Mouse (Mus musculus) forebrain, embryonic 16.5 days (tissue): ENCODE data around the gene Map1b. TPM values are rescaled to one million over a fixed set of nuclear protein-coding genes. Genes with fewer than 3 reads are reported as not detected.

Experiments
- ATAC-seq: fragments of 200-750 bp; cut with Nextera tagmentation; 2 replicates; pipeline ENCODE4 v1.8.0; 2017; ENCODE audit warnings: mild to moderate bottlenecking, moderate library complexity
- H3K27ac ChIP-seq: fragments of 300-500 bp; sonication (generic); 2 replicates; pipeline ENCODE4 v1.5.1; 2014; ENCODE audit warnings: low read length, control low read depth
- H3K27me3 ChIP-seq: fragments of 300-500 bp; sonication (generic); replicated peaks from 2 replicates; pipeline ENCODE4 v1.6.1; 2014; ENCODE audit warnings: low read length; ENCODE audit not compliant: control insufficient read depth, insufficient read depth
- H3K36me3 ChIP-seq: fragments of 300-500 bp; sonication (generic); 2 replicates; pipeline ENCODE4 v1.6.1; 2014; ENCODE audit not compliant: control insufficient read depth, insufficient read depth
- H3K4me1 ChIP-seq: fragments of 300-500 bp; sonication (generic); replicated peaks from 2 replicates; pipeline ENCODE4 v1.6.1; 2014; ENCODE audit warnings: low read length; ENCODE audit not compliant: control insufficient read depth, insufficient read depth
- H3K4me2 ChIP-seq: fragments of 300-500 bp; sonication (generic); 2 replicates; pipeline ENCODE4 v1.6.1; 2014; ENCODE audit warnings: mild to moderate bottlenecking, low read length, control low read depth
- H3K4me3 ChIP-seq: fragments of 300-500 bp; sonication (generic); replicated peaks from 2 replicates; pipeline ENCODE4 v1.5.1; 2014; ENCODE audit warnings: mild to moderate bottlenecking, low read length, control low read depth
- H3K9ac ChIP-seq: fragments of 300-500 bp; sonication (generic); replicated peaks from 2 replicates; pipeline ENCODE4 v1.6.1; 2014; ENCODE audit warnings: low read depth, low read length, control low read depth
- H3K9me3 ChIP-seq: fragments of 300-500 bp; sonication (generic); 2 replicates; pipeline ENCODE4 v1.6.1; 2016; ENCODE audit warnings: low read length; ENCODE audit not compliant: control insufficient read depth
- WGBS: fragments of 180-500 bp; shearing (Covaris S2); extraction: QIAGEN DNeasy Blood & Tissue Kit; methylation state at CpG from one replicate; pipeline ENCODE4 v1.1.7; 2014; 5-methylcytosine and 5-hydroxymethylcytosine counted together
- polyA plus RNA-seq: library from polyadenylated mRNA; unstranded; fragments of >200 nt; fragmentation: Nextera tagmentation; extraction: Ambion mirVana; gene quantifications from 2 replicates; pipeline ENCODE4 v1.2.1, GENCODE M21; 2015

Gene Map1b
- polyA plus RNA-seq, 1 experiment from 2014 or later: 2,055 TPM

DNA sequence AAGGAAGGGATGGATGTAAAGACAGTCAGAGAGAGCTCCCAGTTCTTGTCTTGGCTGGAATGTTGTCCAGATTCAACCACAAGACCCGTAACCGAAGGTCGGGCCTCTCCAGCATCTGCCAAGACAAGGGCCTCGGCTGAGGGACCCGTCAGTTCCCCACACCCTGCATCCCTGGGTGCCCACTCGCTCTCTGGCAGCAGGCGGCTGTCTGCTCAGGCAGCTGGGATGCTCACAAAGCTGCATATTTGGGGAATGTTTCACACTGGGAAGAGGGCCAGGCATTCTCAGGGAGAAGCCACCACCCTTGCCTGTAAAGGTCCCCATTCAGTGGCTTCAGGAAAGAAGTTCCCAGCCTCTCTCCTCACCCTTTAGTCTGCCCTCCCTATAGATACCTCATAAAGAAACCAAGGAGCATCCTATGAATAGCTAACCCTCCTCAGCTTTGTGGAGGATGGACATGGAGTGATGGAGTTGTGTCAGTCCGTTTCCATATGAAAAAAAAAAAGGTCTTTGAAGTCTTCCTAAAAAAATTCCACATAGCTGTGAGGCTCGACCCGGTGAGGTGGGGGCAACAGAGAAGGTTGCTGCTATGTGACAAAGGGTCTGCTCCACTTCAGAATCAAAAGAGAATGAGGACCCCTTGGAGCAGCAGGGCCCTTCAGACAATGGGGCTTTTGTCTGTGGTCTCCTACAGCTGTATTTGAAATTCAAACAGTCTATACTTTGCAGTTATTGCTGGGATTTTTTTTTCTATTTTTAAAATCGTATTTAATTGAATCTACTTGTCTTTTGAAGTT is 68.7 kb downstream of the Map1b start:
- Histone ChIP-seq H3K36me3 (no peaks in the 10 kb centered on the region), H3K9me3 (no peaks in the 10 kb centered on the region), H3K4me1 (peaks cover 78% of the 10 kb centered on the region), H3K4me2 (peak overlapping the region; percentile 53), H3K27ac (peak overlapping the region; percentile 85), H3K27me3 (no peaks in the 10 kb centered on the region), H3K4me3 (peak overlapping the region; percentile 41), H3K9ac (peak overlapping the region; percentile 53)
- ATAC-seq: peak; percentile 7; the same call in 1 of the 2 replicates
- WGBS: 6% methylated on average over 11 of the region's 11 CpGs

DNA sequence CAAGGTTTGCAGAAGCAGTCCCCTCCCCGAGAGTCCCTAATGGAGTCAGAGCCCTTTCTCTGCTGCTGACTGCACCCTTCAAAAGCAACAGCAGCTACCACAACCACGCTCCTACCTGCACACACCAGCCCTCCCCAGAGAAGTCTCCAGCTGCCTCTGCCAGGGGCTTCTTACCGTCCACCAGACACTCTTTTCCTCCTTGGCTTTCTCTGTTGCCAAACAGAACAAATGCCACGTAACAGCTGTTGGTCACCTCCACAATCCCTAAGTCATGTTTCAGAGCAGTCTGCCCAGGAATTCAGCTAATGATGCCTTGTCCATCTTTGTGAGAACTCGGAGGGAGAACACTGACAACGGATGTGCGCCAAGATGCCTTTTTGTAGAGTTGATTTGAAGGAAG is 69.3 kb downstream of the Map1b start:
- Histone ChIP-seq H3K9ac (peak overlapping the region; percentile 53), H3K9me3 (no peaks in the 10 kb centered on the region), H3K36me3 (no peaks in the 10 kb centered on the region), H3K27me3 (no peaks in the 10 kb centered on the region), H3K4me3 (peak overlapping the region; percentile 41), H3K4me1 (peaks cover 84% of the 10 kb centered on the region), H3K27ac (peak overlapping the region; percentile 85), H3K4me2 (peak overlapping the region; percentile 53)
- no peak for ATAC-seq
- 16% methylated on average over 7 of the region's 7 CpGs for WGBS

DNA sequence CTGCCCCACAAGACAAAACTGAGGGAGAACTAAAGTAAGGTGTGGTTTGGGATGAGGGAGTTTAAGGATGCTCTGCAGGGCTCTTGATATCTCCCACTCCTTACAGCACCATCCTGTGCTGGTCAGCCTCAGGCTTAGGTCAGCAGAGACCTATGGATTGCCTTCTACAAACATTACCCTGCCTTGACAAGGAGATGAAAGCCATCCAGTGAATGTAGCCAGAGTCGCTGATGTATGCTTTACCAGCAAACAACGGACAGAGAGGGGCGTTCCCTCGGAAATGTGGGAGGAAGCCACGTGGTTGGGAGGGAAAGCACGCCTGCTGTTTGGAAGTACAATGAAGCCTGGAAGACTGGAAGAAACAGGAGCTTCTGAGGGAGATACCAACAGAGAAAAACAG is 71.5 kb downstream of the Map1b start:
- no peaks in the 10 kb centered on the region for H3K9me3 ChIP-seq
- H3K9ac ChIP-seq: peak overlapping the region; percentile 20; the same call in 1 of the 2 replicates
- H3K4me2 ChIP-seq: peak overlapping the region; percentile 40
- peak overlapping the region; percentile 94 for H3K27ac ChIP-seq
- H3K27me3 ChIP-seq: no peaks in the 10 kb centered on the region
- peak overlapping the region; percentile 19 for H3K4me3 ChIP-seq
- H3K36me3 ChIP-seq: peaks cover 15% of the 10 kb centered on the region
- H3K4me1 ChIP-seq: peaks cover 85% of the 10 kb centered on the region
- peak; percentile 42 for ATAC-seq
- WGBS: 0% methylated on average over 6 of the region's 6 CpGs

DNA sequence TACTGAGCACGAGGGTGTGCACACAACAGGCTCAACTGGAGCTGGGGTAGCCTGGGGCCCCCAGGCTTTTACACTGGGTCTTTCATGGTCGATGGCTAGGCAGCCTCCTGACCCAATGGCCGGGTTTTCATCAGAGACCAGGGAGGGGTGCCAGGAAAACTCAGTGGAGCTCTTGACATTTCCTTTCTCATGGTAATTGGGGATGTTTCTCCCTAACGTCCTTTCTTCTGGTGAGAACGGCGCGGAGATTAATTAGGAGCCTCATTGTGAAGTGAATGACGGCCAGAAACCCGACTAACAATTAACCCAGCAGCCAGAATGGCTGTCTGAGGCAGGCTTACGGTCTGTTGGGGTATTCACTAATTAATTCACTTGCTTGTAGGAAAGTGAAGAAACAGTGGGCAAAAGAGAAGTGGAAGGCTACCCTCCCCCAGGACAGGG is 71.9 kb downstream of the Map1b start:
- Histone ChIP-seq H3K4me3 (peak overlapping the region; percentile 39), H3K27ac (peak overlapping the region; percentile 94), H3K9ac (peak overlapping the region; percentile 50), H3K4me2 (peak overlapping the region; percentile 40), H3K27me3 (no peaks in the 10 kb centered on the region), H3K9me3 (no peaks in the 10 kb centered on the region), H3K36me3 (peaks cover 17% of the 10 kb centered on the region), H3K4me1 (peaks cover 80% of the 10 kb centered on the region)
- ATAC-seq: peak; percentile 84
- WGBS: 2% methylated on average over 10 of the region's 10 CpGs

DNA sequence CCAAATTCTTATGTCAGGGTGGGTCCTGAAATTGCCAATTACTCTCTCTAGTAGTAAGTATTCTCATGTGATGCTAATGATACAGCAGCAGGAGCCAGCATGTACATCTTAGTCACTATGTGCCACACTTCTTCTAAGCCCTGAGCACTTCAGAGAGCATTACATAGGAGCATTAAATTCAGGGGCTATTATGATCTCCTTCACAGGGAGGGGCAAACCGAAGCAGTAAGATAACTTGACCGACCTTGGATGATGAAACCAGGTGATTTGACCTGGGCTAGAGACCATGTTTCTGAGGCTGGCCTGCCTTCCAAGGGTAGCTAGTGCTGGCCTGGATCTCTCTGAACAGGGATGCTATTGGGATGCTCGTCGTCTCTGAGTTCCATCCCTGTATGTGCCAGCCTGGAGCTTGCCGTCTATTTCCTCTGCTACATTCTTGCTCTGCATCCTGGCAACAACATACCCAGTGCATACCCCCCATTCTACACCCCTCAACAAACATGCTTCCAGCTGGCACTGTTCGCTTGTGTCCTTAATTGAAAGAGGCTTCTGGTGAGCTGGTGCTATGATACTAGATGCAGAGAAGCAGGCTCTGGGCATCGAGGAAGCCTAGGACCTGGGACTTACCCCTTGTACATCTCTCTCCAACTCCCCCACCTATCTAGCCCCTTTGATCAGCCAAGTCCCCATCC is 72.7 kb downstream of the Map1b start:
- Histone ChIP-seq H3K4me1 (peaks cover 73% of the 10 kb centered on the region), H3K9me3 (no peaks in the 10 kb centered on the region), H3K4me2 (peak overlapping the region; percentile 40), H3K4me3 (peak overlapping the region; percentile 39), H3K36me3 (peaks cover 23% of the 10 kb centered on the region), H3K27me3 (no peaks in the 10 kb centered on the region), H3K27ac (peak overlapping the region; percentile 94), H3K9ac (peak overlapping the region; percentile 50)
- WGBS: 7% methylated on average over 7 of the region's 7 CpGs
- ATAC-seq: peak; percentile 54

DNA sequence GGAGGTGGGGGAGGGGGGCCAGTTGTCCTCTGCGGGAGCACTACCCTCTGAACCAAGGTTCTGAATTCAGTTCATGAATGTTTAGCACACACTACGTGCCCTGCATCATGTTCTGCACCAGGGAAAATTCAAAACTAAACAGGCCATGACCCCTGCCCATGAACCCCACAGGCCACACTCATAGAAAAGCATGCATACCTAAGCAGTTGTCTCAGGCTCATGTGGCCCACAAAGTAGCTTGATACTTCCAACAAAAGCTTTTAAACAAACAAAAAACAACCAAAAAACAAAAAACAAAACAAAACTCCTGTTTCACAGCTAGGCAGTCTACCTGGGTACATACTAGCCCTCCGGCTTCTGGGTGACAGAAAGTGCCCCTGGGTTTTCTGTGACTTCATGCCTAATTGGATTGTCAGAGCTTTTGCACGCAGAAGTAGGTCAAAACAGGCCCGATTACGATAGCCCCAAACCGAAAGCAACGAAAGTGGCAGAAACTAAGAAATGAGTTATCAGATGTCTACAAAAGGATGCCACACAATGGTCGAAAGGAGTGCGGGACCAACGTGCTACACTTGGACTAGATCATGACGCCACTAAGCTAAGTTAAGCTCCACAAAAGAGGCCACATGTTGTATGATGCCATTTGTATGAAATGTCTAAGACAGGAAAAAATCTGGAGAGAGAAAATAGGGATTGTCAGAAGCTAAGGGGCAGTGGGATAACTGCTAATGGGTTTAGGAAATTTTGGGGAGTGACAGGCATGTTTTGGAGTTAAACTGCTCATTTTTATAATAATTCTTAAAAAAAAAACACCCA is 73.7 kb downstream of the Map1b start:
- H3K4me3 ChIP-seq: peak overlapping the region; percentile 39
- peak overlapping the region; percentile 36 for H3K9ac ChIP-seq

DNA sequence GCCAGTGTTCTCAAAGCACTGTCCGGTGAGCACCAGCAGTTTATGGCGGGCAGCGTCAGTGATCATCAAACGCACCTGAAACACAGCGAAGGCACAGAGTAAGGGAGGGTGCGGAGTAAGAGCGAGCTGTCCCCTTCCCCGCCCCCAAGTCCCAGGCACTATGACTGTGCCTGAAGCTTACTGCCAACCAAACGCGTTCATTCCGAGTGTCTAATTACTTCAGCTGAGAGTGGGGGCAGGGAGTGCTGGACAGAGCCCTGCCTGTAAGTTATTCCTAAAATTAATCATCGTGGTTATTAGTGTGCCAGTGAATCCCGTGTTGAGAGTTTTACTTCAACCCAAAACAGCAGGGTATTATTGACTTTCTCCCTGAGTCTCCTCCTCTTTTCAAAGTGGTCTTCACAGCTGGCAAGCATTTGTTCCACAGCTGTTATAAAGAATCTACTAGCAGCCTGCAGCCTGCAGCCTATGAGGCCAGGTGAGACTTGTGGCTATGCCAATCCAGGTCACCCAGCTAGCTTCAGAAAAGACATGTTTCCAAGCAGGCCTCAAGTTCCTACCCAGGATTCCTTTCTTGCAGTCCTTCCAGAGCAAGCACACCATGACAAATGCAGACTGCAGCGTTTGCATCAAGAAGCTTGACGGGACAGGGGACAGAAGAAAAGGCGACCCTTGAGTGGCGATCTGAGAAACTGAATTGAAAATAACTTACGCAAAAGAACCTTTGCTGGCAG is 74.5 kb downstream of the Map1b start:
- H3K4me1 ChIP-seq: peaks cover 57% of the 10 kb centered on the region
- no peaks in the 10 kb centered on the region for H3K9me3 ChIP-seq
- peak overlapping the region; percentile 40 for H3K4me2 ChIP-seq
- 15% methylated on average over 18 of the region's 18 CpGs for WGBS
- H3K27ac ChIP-seq: no peak overlapping the region
- H3K9ac ChIP-seq: no peak overlapping the region
- peaks cover 33% of the 10 kb centered on the region for H3K36me3 ChIP-seq
- no peak overlapping the region for H3K4me3 ChIP-seq
- no peaks in the 10 kb centered on the region for H3K27me3 ChIP-seq
- ATAC-seq: no peak

More for the DNA sequence above, 73.7 kb downstream of the Map1b start:
- WGBS: 5% methylated on average over 12 of the region's 12 CpGs
- Histone ChIP-seq H3K4me2 (peak overlapping the region; percentile 40), H3K27ac (peak overlapping the region; percentile 94), H3K9me3 (no peaks in the 10 kb centered on the region), H3K36me3 (peaks cover 27% of the 10 kb centered on the region), H3K27me3 (no peaks in the 10 kb centered on the region), H3K4me1 (peaks cover 65% of the 10 kb centered on the region)
- no peak for ATAC-seq

DNA sequence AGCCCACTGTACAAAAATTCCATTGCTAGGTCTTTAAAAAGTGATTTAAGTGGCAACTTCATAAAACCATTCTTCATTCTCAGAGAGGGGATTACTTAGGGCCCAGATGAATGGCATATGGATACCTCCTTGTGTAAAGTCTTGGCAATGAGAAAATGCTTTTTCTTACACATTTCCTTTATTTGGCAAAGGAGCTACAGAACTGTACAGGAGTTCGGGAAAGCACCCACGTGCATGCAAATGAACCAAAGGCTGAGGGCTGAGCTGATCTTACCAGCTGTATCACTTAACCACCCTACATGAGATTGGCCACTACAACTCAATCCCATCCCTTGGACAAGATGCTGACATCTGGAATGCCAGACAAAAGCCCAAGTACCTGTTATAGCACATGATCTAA is 76.1 kb downstream of the Map1b start:
- 23% methylated on average over 2 of the region's 2 CpGs for WGBS
- Histone ChIP-seq H3K36me3 (peaks cover 39% of the 10 kb centered on the region), H3K27me3 (no peaks in the 10 kb centered on the region), H3K27ac (no peak overlapping the region), H3K4me2 (no peak overlapping the region), H3K9ac (no peak overlapping the region), H3K9me3 (no peaks in the 10 kb centered on the region), H3K4me3 (no peak overlapping the region), H3K4me1 (peaks cover 45% of the 10 kb centered on the region)
- no peak for ATAC-seq
